Mouse (Mus musculus): Measurements from ENCODE around the gene Large1.

DNA sequence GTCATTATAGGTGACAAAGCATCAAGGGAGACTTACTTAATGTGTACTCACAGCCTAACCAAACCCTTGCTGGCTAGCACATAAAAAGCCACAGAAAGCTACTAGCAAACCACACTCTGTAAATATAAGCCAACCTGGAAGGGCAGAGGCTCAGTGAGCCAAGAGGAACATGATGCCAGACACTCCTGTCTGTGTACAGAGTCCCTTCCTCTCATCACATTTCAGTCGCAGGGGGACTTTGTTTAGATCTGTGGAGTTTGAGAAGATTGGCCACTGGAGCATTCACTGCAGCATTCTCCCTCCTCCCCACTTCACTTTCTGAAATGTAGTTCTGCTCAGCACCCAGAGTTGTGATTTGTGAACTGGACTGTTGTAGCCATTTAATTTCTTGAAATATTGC, 291.9 kb downstream of the Large1 start:
- no peak for TF ChIP-seq CTCF (IDR thresholded peaks at IDR 0.05; ENCODE audit: low read depth, low read length)
- TF ChIP-seq GATA1 (IDR thresholded peaks at IDR 0.05; ENCODE audit: borderline replicate concordance, low read length) = no peak
- no peak for TF ChIP-seq POLR2AphosphoS5 (IDR thresholded peaks at IDR 0.05; ENCODE audit: insufficient replicate concordance, low read depth, low read length)
- no peak for TF ChIP-seq TAL1 (conservative IDR thresholded peaks at IDR 0.05; ENCODE audit: low read depth, low read length)
- TF ChIP-seq GATA2 (IDR thresholded peaks at IDR 0.05; ENCODE audit: borderline replicate concordance, low read depth, low read length) = no peak
